Mouse (Mus musculus) CH12.LX (cell line): Measurements from ENCODE around the gene Sstr2.

Experiments
- CTCF ChIP-seq, 2 experiments: IDR thresholded peaks in 1 of 2; conservative IDR thresholded peaks in 1 of 2; 2 replicates each; pipeline ENCODE4 v1.5.1; 2011 to 2012; ENCODE audit warnings: low read depth in 2 of 2, low read length in 2 of 2, improper control_type of control experiment in 1 of 2, inconsistent platforms in 1 of 2, mild to moderate bottlenecking in 1 of 2, moderate library complexity in 1 of 2
- E2F4 ChIP-seq: IDR thresholded peaks from 2 replicates; pipeline ENCODE4 v1.6.1; 2011; ENCODE audit warnings: low read depth, low read length, improper control_type of control experiment; ENCODE audit not compliant: insufficient replicate concordance
- EP300 ChIP-seq: IDR thresholded peaks from 2 replicates; pipeline ENCODE4 v1.6.1; 2011; ENCODE audit warnings: low read length, improper control_type of control experiment
- GABPA ChIP-seq: IDR thresholded peaks from 2 replicates; pipeline ENCODE4 v1.6.1; 2012; ENCODE audit warnings: low read depth, low read length, improper control_type of control experiment, inconsistent platforms; ENCODE audit not compliant: insufficient replicate concordance
- IRF4 ChIP-seq: IDR thresholded peaks from 2 replicates; pipeline ENCODE4 v1.6.1; 2014; ENCODE audit warnings: low read depth, mild to moderate bottlenecking, inconsistent platforms, low read length, improper control_type of control experiment
- JUND ChIP-seq: conservative IDR thresholded peaks from 2 replicates; pipeline ENCODE4 v1.6.1; 2011; ENCODE audit warnings: low read depth, low read length, improper control_type of control experiment
- MAX ChIP-seq: IDR thresholded peaks from 2 replicates; pipeline ENCODE4 v1.6.1; 2011; ENCODE audit warnings: low read length, improper control_type of control experiment
- NELFE ChIP-seq: IDR thresholded peaks from 2 replicates; pipeline ENCODE4 v1.6.1; 2011; ENCODE audit warnings: low read depth, low read length, improper control_type of control experiment
- POLR2A ChIP-seq: IDR thresholded peaks from 2 replicates; pipeline ENCODE4 v1.6.1; 2011; ENCODE audit warnings: low read depth, mild to moderate bottlenecking, improper control_type of control experiment, low read length
- RCOR1 ChIP-seq: conservative IDR thresholded peaks from 2 replicates; pipeline ENCODE4 v1.6.1; 2012; ENCODE audit warnings: low read depth, mild to moderate bottlenecking, inconsistent platforms, low read length, improper control_type of control experiment
- SMC3 ChIP-seq: IDR thresholded peaks from 2 replicates; pipeline ENCODE4 v1.6.1; 2011; ENCODE audit warnings: low read depth, low read length, improper control_type of control experiment

DNA sequence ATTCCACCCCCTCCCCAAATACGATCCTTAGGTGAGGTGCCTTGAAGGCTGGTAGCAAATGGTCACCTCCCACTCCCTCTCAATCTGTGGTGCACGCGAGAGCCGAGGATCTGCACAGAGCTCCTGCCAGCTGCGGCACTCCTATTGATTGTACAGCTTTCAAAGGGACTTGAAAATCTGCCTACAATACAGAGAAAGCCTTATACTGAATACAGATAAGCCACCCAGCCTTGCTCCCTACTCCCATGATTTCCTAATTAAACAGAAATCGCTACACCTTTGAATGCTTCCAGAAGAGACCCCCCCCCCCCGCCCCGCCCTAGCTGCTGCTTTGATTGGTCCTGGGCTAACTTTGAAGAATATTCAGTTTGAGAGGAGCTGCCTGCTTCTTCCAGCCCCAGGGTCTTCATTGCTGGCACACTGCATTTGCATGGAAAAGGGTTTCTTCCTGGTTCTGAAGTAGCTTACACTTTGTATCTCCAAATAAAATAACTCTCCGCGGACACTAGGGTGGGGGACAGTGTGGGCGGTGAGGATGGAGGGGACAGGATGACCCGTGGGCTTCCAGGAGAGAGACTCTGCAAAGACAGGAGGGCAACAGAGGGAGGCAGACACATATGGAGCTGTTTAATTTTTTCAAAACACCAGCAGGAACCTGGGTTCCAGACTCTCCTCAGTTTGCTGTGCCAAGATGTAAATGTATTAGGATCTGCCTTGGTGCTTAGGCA lies 17.4 kb upstream of the Sstr2 start:
- TF ChIP-seq JUND (no peak), SMC3 (no peak), GABPA (no peak), RCOR1 (no peak), POLR2A (no peak), MAX (no peak), IRF4 (no peak), CTCF (conservative IDR thresholded peaks at IDR 0.05 in 1 of 2, IDR thresholded peaks at IDR 0.05 in 1 of 2; ENCODE audit: low read depth in 2 of 2, low read length in 2 of 2) (no peak), EP300 (no peak), NELFE (no peak), E2F4 (no peak)
